Mouse (Mus musculus): ENCODE results near the gene Gle1. TPM values are rescaled to one million over a fixed set of nuclear protein-coding genes. Genes with fewer than 3 reads are reported as not detected.
"Not testable (repeated sequence)": the region's sequence is repeated elsewhere in the genome, so short reads cannot be mapped to it uniquely, and the experiment has no call there.

Gle1 gene
- polyA plus RNA-seq, 1 experiment from 2014 or later, result 54.0 TPM

DNA sequence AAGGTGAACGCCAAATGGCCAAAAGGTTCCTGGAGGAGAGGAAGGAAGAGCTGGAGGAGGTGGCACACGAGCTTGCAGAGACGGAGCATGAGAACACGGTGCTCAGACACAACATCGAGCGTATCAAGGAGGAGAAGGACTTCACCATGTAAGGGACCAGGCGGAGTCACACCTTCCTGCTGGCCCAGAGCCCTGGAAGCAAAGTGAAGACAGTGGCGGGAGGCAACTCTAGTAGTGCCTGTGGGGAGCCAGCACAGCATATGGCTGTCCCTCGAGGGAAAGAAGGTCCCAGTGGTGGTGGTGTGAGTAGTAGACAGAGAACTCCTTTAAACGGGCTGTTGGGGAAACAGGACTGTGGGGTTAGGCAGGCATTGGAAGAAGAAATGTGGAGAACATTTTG is 33.0 kb upstream of the Gle1 start:
- no peak overlapping the region for H3K4me3 ChIP-seq (ENCODE audit: low read depth, low read length)
- ATAC-seq (no peak), DNase-seq (ENCODE audit: low spot score) (no peak)
- no peak overlapping the region for H3K9ac ChIP-seq (ENCODE audit: low read length)
- H3K36me3 ChIP-seq (ENCODE audit: control insufficient read depth, insufficient read depth, low read length), result peaks cover 99% of the 10 kb centered on the region
- no peak overlapping the region for H3K4me2 ChIP-seq (ENCODE audit: low read length)
- no peak overlapping the region for H3K27ac ChIP-seq (ENCODE audit: low read depth, low read length)
- H3K9me3 ChIP-seq (replicated peaks; ENCODE audit: control insufficient read depth, low read length), result no peaks in the 10 kb centered on the region
- no peaks in the 10 kb centered on the region for H3K27me3 ChIP-seq (replicated peaks; ENCODE audit: control insufficient read depth, insufficient read depth, low read length)
- no peaks in the 10 kb centered on the region for H3K4me1 ChIP-seq (ENCODE audit: control insufficient read depth, insufficient read depth, low read length)
- 93% methylated on average over 10 of the region's 10 CpGs for WGBS

DNA sequence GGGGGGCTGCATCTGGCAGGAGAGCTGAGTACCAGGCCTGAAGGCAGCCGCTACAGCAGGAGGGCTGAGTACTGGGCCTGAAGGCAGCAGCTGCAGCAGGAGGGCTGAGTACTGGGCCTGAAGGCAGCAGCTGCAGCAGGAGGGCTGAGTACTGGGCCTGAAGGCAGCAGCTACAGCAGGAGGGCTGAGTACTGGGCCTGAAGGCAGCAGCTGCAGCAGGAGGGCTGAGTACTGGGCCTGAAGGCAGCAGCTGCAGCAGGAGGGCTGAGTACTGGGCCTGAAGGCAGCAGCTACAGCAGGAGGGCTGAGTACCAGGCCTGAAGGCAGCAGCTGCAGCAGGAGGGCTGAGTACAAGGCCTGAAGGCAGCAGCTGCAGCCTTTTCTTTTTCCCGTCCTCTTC is 27.1 kb upstream of the Gle1 start:
- 86% methylated on average over 1 of the region's 2 CpGs for WGBS
- H3K36me3 ChIP-seq (ENCODE audit: control insufficient read depth, insufficient read depth, low read length), result peaks cover 83% of the 10 kb centered on the region
- not testable (repeated sequence) for H3K4me2 ChIP-seq (ENCODE audit: low read length)

DNA sequence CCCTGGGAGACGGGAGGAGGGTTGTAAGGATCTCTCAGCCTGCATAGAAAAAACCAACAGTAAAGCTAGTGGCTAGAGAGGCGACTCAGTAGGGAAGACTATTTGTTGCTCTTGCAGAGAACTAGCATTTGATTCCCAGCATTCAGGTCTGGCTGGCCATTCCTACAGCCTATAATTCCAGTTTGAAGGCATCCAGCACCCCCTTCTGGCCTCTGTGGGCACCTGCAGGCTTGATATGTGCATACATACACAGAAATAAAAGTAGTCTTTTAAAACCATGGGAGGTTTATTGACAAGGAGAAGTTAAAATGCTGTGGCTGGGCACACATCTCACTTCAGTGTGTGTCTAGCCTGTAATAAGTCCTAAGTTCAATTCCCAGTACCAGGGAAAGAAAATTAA is 25.2 kb upstream of the Gle1 start:
- ATAC-seq (no peak), DNase-seq (ENCODE audit: low spot score) (peak; percentile 6)
- Histone ChIP-seq H3K4me3 (ENCODE audit: low read depth, low read length) (no peak overlapping the region), H3K9ac (ENCODE audit: low read length) (no peak overlapping the region), H3K36me3 (ENCODE audit: control insufficient read depth, insufficient read depth, low read length) (peaks cover 81% of the 10 kb centered on the region), H3K4me1 (ENCODE audit: control insufficient read depth, insufficient read depth, low read length) (no peaks in the 10 kb centered on the region), H3K27ac (ENCODE audit: low read depth, low read length) (no peak overlapping the region), H3K4me2 (ENCODE audit: low read length) (no peak overlapping the region), H3K27me3 (replicated peaks; ENCODE audit: control insufficient read depth, insufficient read depth, low read length) (no peaks in the 10 kb centered on the region), H3K9me3 (replicated peaks; ENCODE audit: control insufficient read depth, low read length) (no peaks in the 10 kb centered on the region)
- 86% methylated on average over 2 of the region's 2 CpGs for WGBS

More for the DNA sequence above, 27.1 kb upstream of the Gle1 start:
- not testable (repeated sequence) for H3K4me3 ChIP-seq (ENCODE audit: low read depth, low read length); H3K9ac ChIP-seq (ENCODE audit: low read length); H3K9me3 ChIP-seq (replicated peaks; ENCODE audit: control insufficient read depth, low read length); H3K4me1 ChIP-seq (ENCODE audit: control insufficient read depth, insufficient read depth, low read length); ATAC-seq; H3K27ac ChIP-seq (ENCODE audit: low read depth, low read length); H3K27me3 ChIP-seq (replicated peaks; ENCODE audit: control insufficient read depth, insufficient read depth, low read length); DNase-seq (ENCODE audit: low spot score)

DNA sequence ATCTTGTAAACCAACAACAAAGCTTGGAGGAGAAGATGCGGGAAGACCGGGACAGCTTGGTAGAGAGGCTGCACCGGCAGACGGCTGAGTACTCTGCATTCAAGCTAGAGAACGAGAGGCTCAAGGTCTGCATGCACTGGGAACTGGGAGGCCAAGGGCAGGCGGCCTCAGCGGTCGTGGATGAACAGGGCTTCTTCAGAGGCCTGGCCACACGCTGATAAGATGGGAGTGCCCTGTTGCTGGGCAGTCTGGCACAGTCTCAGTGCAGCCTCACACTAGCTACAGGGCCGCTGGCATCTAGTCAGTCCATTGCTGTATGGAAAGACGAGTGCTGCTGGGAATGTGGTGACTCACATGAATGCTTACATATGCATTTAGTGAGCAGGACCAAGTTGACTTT is 17.6 kb upstream of the Gle1 start:
- H3K4me1 ChIP-seq (ENCODE audit: control insufficient read depth, insufficient read depth, low read length), result no peaks in the 10 kb centered on the region
- 96% methylated on average over 11 of the region's 11 CpGs for WGBS
- ATAC-seq (no peak), DNase-seq (ENCODE audit: low spot score) (no peak)
- H3K27ac ChIP-seq (ENCODE audit: low read depth, low read length), result no peak overlapping the region
- H3K9me3 ChIP-seq (replicated peaks; ENCODE audit: control insufficient read depth, low read length), result no peaks in the 10 kb centered on the region
- H3K36me3 ChIP-seq (ENCODE audit: control insufficient read depth, insufficient read depth, low read length), result peaks cover 92% of the 10 kb centered on the region
- H3K4me3 ChIP-seq (ENCODE audit: low read depth, low read length), result no peak overlapping the region
- no peak overlapping the region for H3K9ac ChIP-seq (ENCODE audit: low read length)
- H3K4me2 ChIP-seq (ENCODE audit: low read length), result no peak overlapping the region
- no peaks in the 10 kb centered on the region for H3K27me3 ChIP-seq (replicated peaks; ENCODE audit: control insufficient read depth, insufficient read depth, low read length)

DNA sequence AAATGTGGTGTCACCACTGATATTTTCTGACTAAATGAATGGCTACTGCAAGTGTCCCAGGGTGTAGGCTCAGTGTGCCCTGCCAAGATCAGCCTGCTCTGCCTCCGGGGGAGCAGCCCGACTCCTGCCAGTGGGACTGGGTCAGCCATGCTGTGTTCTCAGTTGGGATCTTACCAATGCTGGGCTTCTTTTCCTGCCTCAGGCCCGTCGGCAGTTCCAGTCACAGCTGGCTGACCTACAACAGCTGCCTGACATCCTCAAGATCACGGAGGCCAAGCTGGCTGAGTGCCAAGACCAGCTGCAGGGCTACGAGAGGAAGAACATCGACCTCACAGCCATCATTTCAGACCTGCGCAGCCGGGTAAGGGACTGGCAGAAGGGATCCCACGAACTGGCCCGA is 13.2 kb upstream of the Gle1 start:
- no peaks in the 10 kb centered on the region for H3K27me3 ChIP-seq (replicated peaks; ENCODE audit: control insufficient read depth, insufficient read depth, low read length)
- no peaks in the 10 kb centered on the region for H3K9me3 ChIP-seq (replicated peaks; ENCODE audit: control insufficient read depth, low read length)
- H3K9ac ChIP-seq (ENCODE audit: low read length), result no peak overlapping the region
- ATAC-seq, result no peak
- peaks cover 95% of the 10 kb centered on the region for H3K36me3 ChIP-seq (ENCODE audit: control insufficient read depth, insufficient read depth, low read length)
- WGBS, result 72% methylated on average over 11 of the region's 11 CpGs
- no peak overlapping the region for H3K4me2 ChIP-seq (ENCODE audit: low read length)
- H3K4me1 ChIP-seq (ENCODE audit: control insufficient read depth, insufficient read depth, low read length), result no peaks in the 10 kb centered on the region
- no peak overlapping the region for H3K27ac ChIP-seq (ENCODE audit: low read depth, low read length)
- H3K4me3 ChIP-seq (ENCODE audit: low read depth, low read length), result no peak overlapping the region
- peak; percentile 4 for DNase-seq (ENCODE audit: low spot score)

DNA sequence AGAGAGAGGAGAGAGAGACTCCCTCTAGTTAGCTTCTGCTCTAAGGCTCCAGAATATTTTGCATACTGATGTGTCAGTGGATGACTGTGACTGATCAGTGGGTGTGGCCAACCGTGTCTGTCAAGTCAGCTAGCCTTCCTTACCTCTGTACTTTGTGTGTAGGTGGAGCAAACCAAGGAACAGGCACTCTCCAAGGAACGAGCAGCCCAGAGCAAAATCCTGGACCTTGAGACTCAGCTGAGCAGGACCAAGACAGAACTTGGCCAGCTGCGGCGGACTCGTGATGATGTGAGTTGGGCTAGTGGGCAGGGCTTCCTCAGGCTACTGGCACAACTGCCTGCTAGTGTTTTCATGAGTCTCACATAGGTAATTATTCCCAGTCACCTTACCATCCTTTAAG is 8.7 kb upstream of the Gle1 start:
- ATAC-seq (no peak), DNase-seq (ENCODE audit: low spot score) (no peak)
- H3K27ac ChIP-seq (ENCODE audit: low read depth, low read length), result no peak overlapping the region
- H3K4me1 ChIP-seq (ENCODE audit: control insufficient read depth, insufficient read depth, low read length), result no peaks in the 10 kb centered on the region
- no peak overlapping the region for H3K9ac ChIP-seq (ENCODE audit: low read length)
- peaks cover 98% of the 10 kb centered on the region for H3K36me3 ChIP-seq (ENCODE audit: control insufficient read depth, insufficient read depth, low read length)
- H3K4me3 ChIP-seq (ENCODE audit: low read depth, low read length), result no peak overlapping the region
- no peaks in the 10 kb centered on the region for H3K27me3 ChIP-seq (replicated peaks; ENCODE audit: control insufficient read depth, insufficient read depth, low read length)
- H3K4me2 ChIP-seq (ENCODE audit: low read length), result no peak overlapping the region
- H3K9me3 ChIP-seq (replicated peaks; ENCODE audit: control insufficient read depth, low read length), result no peaks in the 10 kb centered on the region
- 89% methylated on average over 5 of the region's 5 CpGs for WGBS

DNA sequence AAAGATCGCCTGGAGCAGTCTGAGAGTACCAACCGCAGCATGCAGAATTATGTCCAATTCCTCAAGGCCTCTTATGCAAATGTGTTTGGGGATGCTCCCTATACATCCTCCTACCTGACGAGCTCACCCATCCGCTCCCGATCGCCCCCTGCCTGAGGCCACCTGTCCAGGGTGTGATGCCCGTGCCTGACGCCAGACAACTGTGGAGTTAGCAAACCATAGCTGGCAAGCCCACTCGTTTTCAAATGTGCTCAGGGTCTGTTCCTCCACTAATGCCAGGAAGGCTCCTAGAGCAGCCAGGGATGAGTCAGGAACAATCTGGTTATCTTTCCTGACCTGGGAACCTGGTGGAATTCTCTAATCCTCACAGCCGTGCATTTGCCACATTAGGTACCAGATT is 4.7 kb upstream of the Gle1 start:
- peaks cover 58% of the 10 kb centered on the region for H3K36me3 ChIP-seq (ENCODE audit: control insufficient read depth, insufficient read depth, low read length)
- H3K27me3 ChIP-seq (replicated peaks; ENCODE audit: control insufficient read depth, insufficient read depth, low read length), result no peaks in the 10 kb centered on the region
- ATAC-seq (no peak), DNase-seq (ENCODE audit: low spot score) (no peak)
- H3K4me3 ChIP-seq (ENCODE audit: low read depth, low read length), result no peak overlapping the region
- H3K4me1 ChIP-seq (ENCODE audit: control insufficient read depth, insufficient read depth, low read length), result no peaks in the 10 kb centered on the region
- H3K27ac ChIP-seq (ENCODE audit: low read depth, low read length), result no peak overlapping the region
- H3K4me2 ChIP-seq (ENCODE audit: low read length), result no peak overlapping the region
- no peaks in the 10 kb centered on the region for H3K9me3 ChIP-seq (replicated peaks; ENCODE audit: control insufficient read depth, low read length)
- WGBS, result 84% methylated on average over 10 of the region's 10 CpGs
- no peak overlapping the region for H3K9ac ChIP-seq (ENCODE audit: low read length)

DNA sequence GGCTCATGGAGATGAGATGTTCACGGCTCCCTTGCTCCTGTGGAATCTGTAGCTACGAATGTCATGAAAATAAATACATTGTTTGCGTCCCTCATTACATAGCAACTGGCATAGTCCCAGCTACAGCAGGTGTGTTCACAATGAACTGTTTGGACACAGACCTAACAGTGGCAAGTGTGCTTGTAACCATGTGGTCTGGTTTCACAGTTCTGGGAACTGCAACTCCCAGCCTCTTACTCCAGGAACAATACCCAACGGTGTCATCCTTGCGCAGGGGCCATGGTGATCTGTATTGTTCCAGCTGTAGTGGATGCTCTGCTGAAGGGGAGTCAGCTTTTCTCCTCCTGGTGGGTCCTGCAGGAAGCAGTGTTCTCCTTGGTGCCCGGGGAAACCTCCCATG is 4.0 kb upstream of the Gle1 start:
- Histone ChIP-seq H3K27me3 (replicated peaks; ENCODE audit: control insufficient read depth, insufficient read depth, low read length) (no peaks in the 10 kb centered on the region), H3K27ac (ENCODE audit: low read depth, low read length) (no peak overlapping the region), H3K4me1 (ENCODE audit: control insufficient read depth, insufficient read depth, low read length) (peaks cover 5% of the 10 kb centered on the region), H3K9me3 (replicated peaks; ENCODE audit: control insufficient read depth, low read length) (no peaks in the 10 kb centered on the region), H3K4me2 (ENCODE audit: low read length) (no peak overlapping the region), H3K36me3 (ENCODE audit: control insufficient read depth, insufficient read depth, low read length) (peaks cover 51% of the 10 kb centered on the region), H3K9ac (ENCODE audit: low read length) (no peak overlapping the region), H3K4me3 (ENCODE audit: low read depth, low read length) (no peak overlapping the region)
- ATAC-seq, result no peak
- 84% methylated on average over 6 of the region's 6 CpGs for WGBS
- DNase-seq (ENCODE audit: low spot score), result no peak

DNA sequence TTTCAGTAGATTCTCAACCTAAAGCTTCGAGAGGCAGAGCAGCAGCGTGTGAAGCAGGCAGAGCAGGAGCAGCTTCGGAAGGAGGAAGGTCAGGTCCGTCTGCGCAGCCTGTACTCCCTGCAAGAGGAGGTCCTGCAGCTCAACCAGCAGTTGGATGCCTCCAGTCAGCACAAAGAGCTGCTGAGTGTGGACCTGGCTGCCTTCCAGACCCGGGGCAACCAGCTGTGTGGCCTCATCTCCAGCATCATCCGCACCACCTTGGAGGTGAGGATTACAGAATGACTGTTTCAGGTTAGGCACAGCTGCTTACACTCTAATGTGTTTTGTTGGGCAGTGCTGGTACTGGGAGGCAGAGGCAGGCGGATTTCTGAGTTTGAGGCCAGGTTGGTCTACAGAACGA is 4.8 kb downstream of the Gle1 start:
- no peaks in the 10 kb centered on the region for H3K9me3 ChIP-seq (replicated peaks; ENCODE audit: control insufficient read depth, low read length)
- peaks cover 76% of the 10 kb centered on the region for H3K36me3 ChIP-seq (ENCODE audit: control insufficient read depth, insufficient read depth, low read length)
- no peak overlapping the region for H3K9ac ChIP-seq (ENCODE audit: low read length)
- ATAC-seq (no peak), DNase-seq (ENCODE audit: low spot score) (no peak)
- H3K4me2 ChIP-seq (ENCODE audit: low read length), result no peak overlapping the region
- H3K4me1 ChIP-seq (ENCODE audit: control insufficient read depth, insufficient read depth, low read length), result peaks cover 5% of the 10 kb centered on the region
- no peak overlapping the region for H3K4me3 ChIP-seq (ENCODE audit: low read depth, low read length)
- H3K27me3 ChIP-seq (replicated peaks; ENCODE audit: control insufficient read depth, insufficient read depth, low read length), result no peaks in the 10 kb centered on the region
- no peak overlapping the region for H3K27ac ChIP-seq (ENCODE audit: low read depth, low read length)
- 90% methylated on average over 9 of the region's 9 CpGs for WGBS

All from forebrain, embryonic 14.5 days (tissue).